Mouse (Mus musculus) kidney, adult 11 months (tissue): Measurements from ENCODE around the gene Atxn7l2.
"Not testable (repeated sequence)": the region's sequence is repeated elsewhere in the genome, so short reads cannot be mapped to it uniquely, and the experiment has no call there.

Experiments
- DNase-seq: peaks from one replicate; pipeline ENCODE4 v3.0.0; 2022

Atxn7l2 gene

DNA sequence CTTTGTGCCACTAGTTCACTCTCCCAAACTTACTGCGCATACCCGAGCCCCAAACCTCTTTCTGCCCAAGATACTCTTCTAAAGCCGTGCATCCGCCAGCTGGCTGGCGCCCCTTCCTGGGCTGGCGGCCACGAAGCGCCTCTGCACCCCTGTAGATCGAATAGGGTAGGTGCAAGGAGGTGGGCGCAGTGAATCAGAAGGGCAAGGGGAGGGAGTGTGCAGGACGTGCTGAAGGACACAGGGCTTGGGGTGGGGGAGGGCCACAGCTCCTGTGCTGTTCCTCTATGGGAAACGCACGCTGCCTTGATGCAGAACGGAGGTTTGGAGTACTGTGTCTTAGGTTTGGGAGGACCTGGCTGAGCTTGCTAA, at the start of gene Atxn7l2:
Atxn7l2 (minus strand) TSS at position 164 of the 369 bp plus-strand sequence.
- DNase-seq: no peak

DNA sequence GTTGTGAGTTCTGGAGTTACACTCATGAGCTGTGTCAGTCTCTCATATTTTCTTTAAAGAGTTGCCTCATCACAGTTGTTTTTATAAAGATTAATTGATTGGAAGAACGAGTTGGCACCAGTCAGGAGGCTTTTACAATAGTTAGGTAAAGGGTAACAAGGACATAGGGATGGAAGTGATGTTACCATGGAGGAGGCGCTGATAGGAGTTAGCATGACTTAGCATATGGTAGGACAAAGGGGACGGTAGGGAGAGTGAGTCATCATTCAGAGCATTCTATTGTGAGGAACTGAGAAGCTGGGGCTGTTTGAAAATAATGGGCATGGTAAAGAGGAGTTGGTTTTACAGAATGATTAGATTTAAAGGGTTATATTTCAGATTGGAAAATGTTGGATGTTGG, 48.6 kb upstream of the Atxn7l2 start:
- no peak for DNase-seq

DNA sequence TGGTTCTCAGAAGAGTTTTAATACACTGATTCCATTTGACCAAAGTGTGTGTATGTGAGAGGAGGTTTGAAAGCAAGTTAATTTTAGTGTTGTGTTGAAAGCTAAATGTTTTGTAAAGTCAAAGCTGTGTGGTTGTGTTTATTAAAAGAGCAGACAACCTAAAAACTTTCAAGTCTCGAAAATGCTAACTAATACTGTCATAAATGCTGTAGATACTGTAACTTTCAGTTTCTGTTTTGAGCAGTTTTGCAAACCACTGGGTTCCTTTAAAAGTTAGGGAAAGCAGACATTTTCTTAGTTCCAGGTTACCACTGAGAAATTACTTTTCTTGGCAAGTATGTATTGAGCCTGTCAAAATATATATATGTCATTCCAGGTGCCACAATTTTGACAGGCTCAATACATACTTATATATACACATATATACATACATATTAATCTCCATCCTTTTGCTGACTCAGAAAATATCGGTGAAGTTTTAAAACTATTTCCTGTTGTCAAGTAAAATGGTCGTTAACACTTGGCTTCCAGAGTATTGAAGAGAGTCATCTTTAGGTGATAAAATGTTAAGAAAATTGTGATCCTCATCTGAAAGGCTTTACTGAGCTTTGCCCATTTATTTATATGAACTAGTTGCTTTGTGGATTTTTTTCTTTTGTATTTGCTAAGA, 47.2 kb upstream of the Atxn7l2 start:
- DNase-seq: no peak

DNA sequence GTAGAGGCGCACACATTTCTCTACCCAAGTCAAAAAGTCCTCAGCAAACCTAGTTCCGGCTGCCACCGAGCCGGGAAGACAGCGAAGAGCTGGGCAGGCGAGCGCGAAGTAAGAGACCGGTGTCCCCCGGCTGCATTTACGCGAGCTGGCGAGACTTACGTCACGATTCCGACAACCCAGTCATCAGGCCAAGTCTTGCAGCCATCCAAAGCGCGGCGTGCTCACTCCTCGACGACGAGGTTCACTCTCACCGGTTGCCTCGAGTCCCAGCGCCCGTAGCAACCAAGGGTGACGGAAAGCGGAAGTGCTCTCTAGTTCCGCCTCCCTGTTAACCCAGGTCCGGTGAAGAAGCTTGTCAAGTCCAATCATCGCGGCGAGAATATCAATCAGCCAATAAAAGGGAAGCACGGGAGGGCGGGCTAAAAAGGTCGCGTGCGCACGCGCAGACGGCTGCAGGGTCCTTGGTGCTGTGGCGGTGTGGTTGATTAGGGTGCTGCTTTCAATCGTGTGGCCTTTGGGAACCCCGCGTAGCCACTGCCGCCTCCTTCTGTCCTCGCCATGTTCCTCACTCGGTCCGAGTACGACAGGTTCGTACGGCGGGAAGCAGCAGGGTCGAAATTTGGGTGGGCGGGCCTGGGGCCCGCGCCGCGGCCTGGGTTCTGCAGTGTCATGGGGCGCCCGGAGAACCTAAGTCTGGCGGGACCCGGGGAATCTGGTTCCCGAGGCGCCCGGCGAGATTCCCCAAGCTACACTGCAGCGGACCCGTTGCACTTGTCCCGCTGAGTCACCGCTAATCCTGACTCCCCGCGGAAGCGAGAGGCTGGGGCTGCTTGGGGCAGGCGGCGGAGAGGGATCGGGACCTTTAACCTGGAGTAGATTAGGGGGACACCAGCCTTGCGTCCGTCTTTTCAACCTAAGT, 46.2 kb upstream of the Atxn7l2 start, which contains the start of gene Psma5:
Psma5 (plus strand) TSS at position 208 of the 919 bp plus-strand sequence.
- DNase-seq: peak; percentile 97

DNA sequence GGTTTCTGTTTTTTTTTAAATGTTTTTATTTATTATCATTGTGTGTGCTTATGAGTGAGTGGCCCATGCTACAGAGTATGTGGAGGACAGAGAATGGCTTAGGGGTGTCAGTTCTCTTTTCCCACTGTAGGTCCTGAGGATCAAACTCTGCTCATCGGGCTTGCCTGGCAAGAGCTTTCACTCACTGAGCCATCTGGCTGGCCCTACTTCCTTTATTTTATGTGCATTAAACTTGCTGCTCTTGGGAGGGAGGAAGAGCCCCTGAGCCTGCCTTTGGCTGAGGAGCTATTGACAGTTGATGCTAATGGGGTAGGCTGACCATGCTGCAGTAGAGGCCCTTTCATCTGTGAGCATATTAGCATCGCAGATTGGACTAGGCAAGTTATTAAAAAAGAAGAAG, 36.1 kb upstream of the Atxn7l2 start:
- DNase-seq: no peak

DNA sequence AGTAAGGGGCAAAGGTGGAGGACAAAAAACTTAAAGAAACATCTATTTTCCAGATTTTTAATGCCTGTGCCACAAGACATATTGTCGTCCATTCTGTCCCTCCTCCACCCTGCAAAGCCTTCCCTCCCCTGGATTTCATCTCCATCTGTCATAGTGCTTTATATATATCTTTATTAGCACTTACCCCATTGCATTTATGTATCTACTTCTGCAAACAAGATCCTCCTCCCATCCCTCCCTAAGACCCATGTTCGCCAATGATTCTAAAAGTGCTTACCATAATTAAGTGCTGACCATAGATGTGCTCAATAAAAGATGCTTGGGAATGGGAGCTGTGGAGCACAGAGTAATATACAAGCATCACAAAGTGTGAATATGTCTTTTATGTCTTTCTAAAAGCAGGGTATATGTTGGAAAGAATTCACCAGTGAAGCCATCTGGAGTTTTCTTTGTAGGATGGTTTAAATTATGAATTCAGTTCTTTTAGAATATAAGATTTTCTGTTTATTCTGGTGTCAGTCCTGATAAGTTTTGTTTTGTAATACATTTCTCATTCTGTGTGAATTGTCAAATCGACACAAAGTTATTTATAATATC, 30.6 kb upstream of the Atxn7l2 start:
- DNase-seq: no peak

DNA sequence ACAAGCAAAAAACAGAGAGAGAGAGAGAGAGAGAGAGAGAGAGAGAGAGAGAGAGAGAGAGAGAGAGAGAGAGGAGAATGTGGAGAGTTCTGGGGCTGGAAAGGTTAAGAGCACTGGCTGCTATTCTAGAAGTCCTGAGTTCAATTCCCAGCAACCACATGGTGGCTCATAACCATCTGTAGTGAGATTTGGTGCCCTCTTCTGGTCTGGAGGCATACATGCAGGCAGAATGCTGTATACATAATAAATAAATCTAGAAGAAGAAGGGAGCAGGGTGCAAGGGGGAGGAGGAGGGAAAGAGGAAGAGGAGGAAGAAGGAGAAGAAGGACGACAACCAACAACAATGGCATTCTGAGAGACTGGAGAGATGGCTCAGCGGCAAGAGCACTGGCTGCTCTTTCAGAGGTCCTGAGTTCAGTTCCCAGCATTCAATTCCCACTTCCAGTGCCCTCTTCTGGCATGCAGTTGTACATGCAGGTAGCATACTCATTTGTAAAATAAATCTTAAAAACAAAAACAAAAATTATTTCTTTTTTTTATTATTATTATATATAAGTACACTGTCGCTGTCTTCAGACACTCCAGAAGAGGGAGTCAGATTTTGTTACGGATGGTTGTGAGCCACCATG, 26.9 kb upstream of the Atxn7l2 start:
- not testable (repeated sequence) for DNase-seq

DNA sequence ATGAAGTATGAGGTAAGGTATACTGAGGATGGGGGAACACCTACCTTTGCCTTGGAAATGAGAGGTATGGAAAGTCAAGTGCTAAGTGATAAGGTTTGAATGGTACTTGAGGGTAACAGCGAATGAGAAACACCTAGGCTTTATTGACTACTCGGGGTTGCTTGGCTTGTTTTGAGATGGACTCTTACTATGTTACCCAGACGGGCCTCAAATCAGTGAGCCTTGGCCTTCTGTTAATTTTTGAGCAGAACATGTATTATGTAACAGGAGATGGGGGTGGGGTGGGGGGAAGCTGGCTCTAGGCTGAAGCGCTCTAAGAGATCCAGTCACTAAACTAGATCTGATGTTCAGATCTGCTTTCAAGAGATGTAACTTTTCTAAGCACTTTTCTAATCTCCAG, 20.9 kb upstream of the Atxn7l2 start:
- DNase-seq: peak; percentile 29

DNA sequence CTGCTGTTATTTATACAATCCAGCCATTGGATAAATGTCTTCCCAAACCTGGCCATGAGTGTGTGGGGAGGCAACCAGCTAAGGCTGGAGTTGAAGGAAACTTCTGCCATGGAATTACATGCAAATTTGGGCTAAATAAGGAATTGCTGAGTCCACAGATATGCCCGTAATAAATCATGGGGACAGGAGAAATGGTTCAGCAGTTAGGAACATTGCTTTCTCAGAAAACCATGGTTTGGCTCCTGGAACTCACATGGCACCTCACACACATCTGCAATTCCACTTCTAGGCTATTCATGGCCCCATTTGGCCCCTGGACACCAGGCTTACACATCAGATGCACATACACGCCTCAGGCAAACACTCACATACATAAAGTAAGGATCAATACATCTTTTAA, 16.8 kb upstream of the Atxn7l2 start:
- DNase-seq: no peak

DNA sequence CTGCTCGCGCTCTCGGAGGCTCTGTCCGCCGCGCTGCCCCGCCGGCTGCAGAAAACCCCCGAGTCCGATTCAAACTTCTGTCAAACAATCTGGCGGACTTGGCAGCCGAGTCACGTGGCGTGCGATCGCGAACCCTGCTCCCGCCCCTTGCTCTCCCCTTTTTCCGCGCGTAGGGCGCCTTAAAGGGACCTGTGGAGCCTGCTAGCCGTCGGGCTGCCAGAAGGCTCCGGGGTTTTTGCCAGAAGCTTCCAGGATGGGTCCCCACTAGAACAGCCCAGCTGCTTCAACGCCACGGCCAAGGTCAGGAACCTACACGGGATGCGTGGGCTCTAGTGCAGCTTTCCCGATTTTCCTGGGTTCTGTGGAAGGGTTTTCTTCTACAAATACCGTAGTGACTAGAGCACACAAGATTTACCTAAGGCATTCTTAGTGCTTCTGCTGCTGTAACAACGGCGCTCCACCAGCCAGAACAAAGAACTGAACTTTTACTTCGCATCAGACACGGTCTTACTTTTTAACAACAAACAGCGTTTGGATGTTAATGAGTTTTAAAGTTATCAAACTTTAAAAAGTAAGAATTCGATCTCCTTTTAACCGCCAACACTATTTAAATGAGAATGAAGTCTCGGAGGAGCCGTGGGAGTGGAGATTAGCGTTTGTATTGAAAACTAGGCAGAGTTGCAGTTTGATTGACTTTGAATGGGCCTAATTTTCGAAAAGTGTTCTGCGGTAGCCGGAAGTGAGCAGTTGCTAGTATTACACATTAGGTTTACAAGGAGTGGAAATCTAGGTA, 16.0 kb upstream of the Atxn7l2 start, which contains the start of gene Sypl2:
Sypl2 (minus strand) TSS at position 91 of the 793 bp plus-strand sequence.
- DNase-seq: peak; percentile 83

DNA sequence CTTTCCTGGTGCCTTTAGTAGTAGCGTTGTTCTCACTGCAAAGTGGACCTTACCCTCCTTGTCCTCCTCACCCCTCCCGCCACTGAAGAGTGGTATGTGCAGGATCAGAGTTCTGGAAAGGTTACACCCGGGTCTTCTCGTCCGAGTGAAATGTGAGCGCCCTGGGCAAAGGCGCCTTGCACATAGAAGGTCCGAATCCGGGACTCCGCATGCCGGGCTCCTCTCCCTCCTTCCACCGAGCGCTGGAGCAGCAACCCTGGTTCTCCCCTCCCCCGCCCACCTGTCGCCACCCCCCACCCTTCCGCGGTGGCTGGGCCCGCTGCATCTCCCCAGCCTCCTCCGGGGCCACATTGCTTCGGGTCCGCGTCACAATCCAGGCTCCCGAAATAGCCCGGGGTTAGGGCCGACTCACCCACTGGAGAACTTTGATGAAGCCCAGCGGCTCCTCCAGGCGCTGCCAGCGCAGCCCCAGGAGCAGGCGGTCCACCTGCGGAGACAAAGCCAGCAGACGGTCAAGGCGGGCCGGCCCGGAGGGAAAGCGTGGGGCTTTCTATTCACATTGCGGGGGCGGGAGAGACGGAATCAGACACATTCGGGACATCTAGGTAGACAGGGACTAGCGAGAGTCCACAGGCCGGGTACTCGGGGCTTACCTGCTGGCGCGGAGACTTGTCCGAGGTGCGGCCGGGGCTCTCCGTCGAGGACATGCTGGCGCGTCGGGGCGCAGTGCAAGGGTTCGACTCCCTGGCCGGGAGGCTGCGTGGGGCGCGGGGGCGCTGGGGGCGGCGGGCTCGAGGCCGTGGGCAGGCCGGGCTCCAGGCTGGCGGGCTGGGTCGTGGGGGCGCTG, 15.2 kb upstream of the Atxn7l2 start:
- peak; percentile 88 for DNase-seq

DNA sequence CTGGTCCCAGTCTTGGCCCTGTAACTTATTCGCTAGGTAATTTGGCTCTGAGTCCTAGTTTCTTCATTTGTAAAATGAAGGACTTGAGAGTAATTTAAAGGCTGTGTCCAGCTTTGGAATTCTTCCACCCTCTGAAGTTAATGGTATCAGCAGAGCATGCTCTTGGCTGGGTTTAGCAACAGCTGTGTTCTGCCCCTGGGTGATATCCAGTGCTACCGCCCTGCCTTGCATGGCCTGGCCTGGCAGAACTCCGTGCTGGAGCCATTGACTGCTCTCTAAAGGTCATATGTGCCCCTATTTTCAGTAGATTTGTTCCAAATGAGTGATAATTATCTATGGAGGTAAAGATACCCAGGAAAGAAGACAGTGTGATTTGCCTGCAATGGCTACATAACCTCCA, 9.9 kb upstream of the Atxn7l2 start:
- DNase-seq: no peak

DNA sequence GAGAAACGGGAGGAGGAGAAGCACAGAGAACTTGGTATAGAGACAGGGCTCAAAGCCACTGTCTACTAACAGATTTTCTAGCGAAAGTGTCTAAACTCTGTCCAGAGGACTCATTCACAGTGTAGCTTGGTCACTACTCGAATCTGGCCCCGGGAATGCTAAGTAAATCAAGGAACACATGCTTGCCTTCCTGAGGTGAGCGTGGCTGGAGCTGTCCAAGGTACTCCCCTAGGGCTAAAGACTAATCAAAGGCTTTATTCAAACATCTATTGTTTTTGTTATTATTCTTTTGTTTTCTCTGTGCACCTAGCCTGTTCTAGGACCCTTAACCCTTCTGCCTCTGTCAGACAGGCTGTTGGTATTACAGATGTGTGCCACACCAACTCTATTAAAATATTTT, 4.0 kb upstream of the Atxn7l2 start:
- no peak for DNase-seq

DNA sequence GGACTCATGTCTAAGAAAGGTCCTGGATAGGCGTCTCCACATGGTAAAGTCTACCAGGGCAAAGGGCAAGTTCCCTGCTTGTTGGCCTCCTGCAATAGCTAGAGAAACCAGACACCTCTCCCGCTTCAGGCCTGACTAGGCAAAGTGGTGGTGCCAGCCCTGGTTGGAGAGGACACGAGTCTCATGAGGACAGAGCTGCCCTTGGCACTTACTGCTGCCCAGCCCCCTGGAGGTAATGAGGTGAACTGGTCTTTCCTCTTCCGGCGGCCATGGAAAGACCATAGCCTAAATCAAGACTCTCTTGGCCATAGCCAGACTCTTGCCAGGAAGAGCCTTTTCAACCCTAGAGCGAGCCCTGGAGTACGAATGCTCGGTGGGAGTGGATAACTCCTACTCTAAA, 1.7 kb upstream of the Atxn7l2 start:
- DNase-seq: peak; percentile 76

DNA sequence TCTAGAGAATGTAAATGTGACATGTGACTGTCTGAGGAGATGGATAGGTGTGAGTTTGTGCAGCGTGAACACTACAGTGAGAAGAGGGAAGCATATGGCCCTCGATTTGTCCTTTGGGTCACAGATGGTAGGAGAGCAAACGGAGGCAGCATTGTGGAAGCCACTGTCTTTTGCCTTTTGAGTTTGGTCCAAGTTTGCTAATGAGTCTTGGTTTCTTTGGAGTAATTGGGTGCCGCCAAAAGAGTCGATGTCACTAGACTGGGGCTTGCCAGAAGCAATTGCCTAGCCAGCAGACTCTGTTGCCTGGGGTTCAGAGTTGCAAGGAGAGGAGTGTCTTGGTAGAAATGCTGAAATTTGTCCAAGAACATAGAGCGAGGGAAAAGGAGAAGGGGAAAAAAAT, 1.1 kb upstream of the Atxn7l2 start:
- DNase-seq: no peak

DNA sequence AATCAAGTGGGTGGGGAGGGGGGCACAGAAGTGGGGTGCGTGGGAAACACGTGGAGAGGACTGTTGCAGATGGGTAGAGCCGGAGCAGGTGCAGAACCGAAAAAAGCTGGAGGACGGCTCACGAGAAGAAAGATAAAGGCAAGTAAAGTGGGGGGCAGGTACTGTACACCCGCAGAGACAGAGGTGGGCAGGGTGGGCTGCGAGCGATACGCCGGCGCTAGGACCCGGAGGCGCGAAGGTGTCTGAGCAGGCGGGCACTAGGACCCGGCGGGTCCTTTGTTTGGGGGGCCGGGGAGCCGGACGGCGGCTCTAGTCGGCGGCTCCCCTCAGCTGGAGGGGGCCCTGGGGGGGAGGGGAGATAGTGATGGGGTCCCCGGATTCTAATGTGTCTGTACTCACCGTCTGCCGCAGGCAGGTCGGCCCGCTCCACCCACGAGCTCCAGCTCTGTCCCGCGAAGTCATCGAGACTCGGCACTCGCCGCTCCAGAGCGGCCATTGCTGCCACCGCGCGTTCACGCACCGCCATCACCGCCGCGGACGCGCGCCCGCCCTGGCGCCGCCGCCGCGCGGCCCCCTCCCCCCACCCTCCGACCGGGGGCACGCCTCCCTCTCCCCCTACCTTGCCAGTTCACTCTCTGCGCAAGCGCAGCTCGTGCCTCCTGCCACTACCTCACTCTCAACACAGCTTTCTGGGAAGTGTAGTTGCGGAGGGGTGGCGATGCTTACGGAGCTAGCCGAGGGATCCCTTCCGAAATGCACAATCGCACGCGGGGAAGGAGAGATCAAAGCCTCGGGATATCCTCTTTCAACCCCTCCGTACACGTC, 576 bp downstream of the Atxn7l2 start:
- DNase-seq: peak; percentile 94

DNA sequence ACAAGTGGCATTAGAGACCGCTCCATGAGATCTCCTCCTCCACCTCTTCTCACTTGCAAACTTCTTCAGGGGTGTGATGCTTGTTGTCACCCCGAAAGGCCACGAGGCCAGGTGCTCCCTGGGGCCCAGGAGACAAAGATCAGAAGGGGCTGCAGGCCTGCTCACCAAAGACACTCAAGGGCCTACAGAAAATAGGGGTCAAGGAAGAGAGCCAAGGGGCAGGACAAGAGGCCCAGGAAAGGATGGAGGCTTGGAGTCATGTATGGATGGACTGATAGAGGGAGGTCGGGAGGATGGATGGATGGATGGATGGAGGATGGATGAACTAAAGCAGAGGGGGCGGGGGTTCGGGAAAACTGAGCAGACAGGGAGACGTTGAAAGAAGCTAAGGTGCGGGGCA, 1.2 kb downstream of the Atxn7l2 start:
- no peak for DNase-seq

DNA sequence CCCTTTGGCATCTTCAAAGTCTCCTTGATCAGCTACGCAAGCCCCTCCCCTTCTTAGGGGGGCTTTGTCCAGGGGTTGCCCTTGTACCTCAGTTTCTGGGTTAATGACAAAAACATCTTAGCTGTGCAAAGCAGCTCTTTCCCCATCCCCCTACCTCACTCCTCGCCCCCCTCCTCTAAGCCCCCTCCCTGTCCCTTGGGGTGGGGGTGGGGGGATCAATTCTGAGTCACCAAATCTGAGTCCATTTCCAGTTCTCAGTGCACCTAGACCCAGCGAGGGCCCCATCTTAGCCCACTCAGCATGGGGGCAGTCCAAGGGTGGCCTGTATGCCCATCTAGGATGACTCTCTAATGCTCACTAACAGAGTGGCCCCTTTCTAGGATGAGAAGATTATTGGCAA, 1.7 kb downstream of the Atxn7l2 start:
- DNase-seq: no peak

DNA sequence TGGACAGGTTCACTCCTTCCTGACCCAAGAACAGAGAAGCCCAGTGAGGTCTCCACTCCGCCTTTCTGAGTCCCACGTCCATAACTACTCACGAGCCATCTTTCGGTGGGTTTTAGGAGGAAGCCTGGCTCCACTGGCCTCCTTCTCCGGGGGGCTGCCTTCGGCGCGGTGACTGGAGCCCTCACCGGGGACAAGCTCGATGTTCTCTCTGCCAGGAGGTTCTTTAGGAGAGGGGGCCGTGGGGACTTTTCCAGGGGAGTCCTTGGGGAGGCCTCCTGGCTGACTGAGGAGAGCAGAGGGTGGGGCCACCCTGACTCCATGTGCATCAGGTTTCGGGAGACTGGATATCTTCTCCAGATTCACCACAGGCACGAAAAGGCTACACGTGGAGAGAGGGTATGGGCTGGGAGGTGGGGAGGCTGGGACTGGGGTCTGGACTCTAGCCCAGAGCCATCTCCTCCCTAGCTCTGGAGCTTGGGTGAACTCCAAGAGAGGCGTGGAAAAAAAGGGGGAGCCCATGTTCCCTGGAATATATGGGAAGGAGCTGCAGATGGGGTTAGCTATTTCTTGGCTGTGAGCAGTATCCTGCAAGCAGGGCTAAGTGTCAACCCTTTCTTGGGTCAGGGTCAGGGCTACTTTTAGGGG, 3.9 kb downstream of the Atxn7l2 start:
- no peak for DNase-seq

DNA sequence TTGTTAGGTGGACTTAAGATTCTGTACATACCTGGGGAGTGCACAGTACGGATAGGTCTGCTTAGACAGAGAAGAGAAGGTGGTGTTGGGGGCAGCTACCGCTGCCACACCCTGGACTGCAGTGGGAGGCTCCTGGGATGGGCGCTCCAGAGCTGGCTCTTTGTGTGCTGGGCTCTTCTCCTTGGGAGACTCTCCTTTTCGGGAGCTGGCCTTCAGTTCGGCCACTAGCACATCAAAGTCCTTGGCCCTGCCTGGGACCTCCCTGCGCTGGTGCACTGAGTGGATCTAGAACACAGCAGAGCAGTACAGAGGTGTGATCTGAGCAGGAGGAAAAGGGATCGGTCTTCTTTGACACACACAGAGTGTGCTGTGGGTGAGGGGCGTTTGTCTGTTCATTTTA, 5.1 kb downstream of the Atxn7l2 start:
- no peak for DNase-seq
